Mouse (Mus musculus) heart, adult 11 months (tissue): ENCODE results near the gene Tmprss6.
A peak's percentile ranks its signal among the peaks of the same experiment; 100 is the strongest.

Experiments
- DNase-seq: peaks from one replicate; pipeline ENCODE4 v3.0.0; 2022

Tmprss6 gene

DNA sequence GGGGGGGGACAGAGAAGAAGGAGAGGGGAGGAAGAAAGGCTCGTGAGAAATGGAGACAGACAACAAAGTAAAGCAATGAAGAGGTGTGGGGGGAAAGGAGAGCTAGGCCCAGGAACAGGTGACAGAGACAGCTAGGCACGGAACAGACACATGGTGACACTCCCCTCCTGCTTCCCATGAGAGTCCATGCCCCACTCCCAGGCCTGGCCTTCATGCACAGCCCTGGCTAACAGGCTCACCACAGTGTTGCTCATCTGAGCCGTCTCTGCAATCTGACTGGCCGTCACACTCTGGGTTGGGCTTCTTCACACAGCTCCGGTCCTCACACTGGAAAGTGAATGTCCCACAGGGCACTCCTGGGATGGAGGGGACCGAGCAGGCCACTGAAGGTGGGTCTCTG lies 24.6 kb downstream of the Tmprss6 start:
- no peak for DNase-seq

DNA sequence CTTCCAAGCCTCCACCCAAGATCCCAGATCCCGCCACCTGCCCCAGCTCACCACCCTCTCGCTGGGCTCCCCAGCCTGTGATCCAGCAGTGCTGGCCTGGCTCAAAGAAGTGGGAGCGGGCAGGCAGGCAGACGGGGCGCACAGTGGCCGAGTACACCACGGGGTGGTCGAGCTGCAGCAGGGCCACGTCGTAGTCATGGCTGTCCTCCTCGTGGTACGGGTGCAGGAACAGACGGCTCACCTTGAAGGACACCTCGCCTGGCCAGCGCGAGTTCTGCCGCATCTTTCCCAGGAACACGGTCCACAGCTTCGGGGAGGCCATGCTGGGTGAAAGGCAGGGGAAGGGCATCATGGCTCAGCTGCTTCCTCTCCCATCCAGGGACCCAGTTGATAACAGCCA lies 26.2 kb downstream of the Tmprss6 start:
- DNase-seq = peak; percentile 90

DNA sequence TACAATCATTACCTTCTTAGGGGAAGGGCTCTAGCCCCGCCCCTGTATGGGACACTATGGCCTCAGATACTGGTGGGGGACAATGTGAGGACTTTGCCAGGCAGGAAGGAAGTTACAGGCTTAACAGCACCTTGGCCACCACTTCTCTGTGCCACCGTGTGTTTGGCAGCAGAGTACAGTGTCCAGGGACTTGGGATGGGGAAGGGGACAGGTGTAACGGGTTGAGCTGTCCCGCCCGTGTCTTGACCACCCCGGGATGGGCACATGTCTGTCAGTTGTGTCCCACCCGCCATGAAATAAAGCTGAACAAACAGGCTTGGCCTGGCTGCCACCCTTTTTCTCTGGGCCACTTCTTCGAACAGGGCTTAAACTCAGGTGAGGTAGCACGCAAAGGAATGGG lies 29.5 kb downstream of the Tmprss6 start:
- no peak for DNase-seq

DNA sequence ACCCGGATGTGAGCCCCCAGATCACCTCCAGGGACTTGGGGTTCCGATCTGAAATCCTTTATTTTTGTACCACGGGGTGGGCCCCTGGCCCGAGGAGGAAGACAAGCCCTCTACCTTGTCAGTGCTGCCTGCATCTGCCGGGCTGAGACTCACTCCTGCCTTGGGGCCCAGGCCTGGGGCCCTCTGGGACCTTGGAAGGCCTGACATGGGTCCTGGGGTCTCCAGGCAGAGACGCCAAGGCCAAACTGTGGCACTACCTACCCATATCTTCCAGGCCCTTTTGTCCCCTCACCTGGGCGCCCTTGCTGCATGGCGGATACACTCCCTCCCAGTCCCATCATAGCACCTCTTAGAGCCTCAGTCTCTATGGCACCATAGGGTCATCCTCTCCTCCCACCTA lies 29.9 kb downstream of the Tmprss6 start:
- no peak for DNase-seq

DNA sequence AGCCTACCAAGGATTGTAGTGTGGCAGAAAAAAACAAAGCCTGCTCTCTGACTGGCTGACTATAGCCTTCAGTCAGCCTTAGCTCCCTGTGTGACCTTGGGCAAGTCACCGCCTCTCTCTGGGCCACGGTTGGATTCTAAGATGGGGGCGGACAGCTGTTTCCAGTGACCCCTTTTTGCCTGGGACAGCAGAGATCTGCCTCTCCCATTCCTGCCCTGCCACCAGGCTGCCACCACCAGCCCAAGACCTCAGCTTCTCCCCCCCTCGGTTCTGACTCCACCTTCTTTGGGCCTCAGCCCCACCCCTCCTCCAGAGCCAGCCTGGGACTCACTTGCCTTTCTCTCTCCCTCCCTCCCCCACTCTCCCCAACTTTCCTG lies 30.4 kb downstream of the Tmprss6 start:
- DNase-seq = no peak

DNA sequence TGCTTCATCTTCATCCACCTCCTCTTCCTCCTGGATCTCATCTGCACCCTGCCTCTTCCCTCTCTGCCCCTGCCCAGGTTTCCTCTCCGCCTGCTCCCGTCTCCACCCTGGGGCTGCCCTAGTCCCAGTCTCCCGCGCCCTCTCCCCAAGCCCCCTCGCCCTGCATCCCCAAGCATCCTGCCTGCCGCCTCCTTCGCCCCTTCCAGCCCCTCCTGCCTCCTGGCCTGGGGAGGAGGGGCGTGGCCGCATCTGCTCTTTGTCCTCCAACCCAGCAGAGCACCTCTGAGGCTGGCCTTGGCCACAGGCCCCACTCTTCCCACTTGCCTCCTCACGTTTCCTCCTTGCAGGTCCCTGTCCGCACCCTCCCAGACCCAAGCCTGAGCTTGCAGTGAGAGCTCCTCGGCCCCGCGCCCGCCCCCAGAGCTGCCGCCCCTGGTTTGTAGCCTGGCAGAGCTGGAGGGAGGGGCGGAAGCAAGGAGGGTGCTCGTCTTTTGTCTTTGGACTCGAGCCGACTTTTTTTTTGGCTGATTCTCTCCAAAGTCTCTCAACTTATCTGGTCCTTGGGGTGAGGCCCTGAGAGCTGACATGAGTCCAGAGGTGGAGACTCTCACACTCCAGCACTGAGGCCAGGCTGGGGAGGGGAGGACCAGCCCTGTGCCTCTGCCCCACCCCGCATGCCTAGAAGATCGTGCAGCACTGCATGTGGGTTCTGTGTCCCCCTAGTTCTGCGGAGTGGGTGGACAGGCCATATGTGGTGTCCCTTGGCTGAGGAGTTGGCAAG lies 31.0 kb downstream of the Tmprss6 start:
- peak; percentile 98 for DNase-seq

DNA sequence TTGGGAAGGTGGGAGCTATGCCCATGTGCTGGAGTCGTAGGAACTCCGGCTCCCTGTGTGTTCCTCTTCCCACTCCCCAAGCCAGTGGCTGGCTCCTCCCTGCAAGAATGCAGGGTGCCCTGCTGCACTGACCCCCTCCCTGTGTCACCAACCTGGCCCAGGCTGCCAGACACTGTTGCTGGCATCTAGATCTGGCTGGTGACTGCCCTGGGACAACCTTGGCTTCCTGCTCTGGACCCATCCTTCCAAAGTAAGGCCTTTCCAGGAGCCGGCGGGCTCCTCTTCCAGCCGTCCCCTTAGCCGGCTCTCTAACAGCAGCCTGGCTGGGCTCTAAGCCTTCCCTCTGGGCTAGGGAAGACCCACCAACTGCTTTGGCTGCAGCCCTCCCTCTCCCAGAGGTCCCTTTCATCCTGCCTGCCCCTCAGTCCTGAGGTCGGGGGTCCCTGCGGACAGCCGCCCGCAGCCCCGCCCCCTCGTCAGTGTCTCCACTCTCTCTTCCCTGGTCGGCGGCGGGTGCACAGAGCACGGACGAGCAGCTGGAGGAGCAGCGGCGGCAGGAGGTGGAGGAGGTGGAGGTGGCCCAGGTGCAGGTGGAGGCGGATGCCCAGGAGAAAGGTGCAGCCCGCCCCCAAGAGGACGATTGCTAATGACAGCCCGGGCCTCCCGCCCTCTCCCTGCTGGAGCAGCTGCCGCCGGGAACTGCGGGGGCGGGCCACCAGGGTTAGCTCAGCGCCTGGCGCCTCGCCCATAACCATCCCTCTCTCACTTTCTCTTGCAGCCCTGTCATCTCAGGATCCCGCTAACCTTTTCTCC lies 31.8 kb downstream of the Tmprss6 start:
- DNase-seq = peak; percentile 99

DNA sequence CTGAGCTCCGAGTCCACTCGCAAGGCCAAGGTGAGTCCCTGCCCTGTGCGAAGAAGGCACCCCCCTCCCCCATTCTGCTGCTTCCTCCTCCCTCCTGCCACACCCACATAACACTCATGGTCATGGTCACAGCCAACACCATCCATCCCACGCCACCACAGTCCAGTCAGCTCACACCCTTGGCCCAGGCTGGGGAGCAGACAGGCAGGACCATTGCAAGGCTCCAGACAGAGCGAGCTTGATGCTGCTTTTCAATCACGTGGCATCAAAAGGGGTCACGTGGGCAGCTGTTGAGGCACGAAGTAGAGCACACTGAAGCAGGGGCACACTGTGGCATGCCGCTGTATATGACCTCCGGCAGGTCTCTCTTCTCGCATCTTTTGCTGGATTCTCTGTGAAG lies 32.8 kb downstream of the Tmprss6 start:
- DNase-seq = peak; percentile 95

DNA sequence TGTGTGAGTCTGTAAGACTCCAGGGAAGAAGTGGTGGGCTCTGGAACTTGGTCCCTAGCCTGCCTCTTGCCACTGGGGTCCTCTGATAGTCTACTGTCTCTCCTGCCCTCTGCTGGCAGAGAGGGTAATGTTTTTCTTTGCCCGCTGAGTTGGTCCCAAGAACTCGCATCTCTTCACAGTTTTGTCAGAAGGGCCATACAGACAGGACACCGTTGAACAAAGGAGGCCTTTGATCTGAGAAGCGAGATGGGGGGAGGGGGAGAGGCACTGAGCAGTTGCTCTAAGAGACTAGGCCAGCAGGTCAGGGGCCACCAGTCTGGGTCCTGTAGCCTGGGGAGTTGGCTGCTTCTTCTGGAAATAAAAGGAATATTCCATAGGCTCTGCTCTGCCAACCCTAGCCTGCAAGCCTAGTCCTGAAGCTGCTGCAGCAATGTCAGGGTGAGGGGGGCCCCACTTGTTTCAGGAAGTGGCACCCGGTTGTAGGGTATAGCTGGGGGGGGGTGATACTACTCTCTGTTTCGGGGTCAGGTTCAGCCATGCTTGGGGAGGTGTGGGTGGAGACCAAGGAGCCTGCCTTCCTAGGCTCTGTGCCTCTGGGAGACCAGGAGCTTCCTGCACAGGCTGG lies 33.4 kb downstream of the Tmprss6 start:
- peak; percentile 92 for DNase-seq

DNA sequence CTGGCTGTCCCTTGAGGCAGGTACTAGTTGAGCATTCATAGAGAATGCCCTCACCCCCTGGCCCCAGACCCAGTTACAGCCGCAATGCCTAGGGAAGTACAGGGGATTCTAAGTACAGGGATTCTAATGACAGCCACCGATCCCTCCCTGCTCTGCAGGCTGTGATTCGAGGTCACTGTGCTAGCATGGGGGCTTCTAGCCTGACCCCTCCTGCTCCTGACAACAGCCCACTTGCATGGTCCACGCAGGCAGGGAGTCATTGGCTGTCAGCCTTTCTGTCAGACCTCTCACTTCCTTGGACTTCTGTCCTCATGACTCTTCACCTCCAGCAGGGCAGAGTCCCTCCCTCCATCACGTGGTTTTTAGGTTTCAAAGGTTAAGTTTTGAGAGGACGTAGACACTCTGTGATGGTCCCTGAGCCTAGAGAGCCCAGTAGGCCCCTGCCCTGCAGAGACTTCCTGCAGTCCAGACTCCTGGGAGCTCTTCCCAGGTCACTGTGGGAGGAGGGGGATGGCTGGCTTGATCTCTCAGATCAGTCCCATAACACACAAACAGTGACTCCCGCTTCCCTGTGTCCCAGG lies 36.8 kb downstream of the Tmprss6 start:
- peak; percentile 90 for DNase-seq

DNA sequence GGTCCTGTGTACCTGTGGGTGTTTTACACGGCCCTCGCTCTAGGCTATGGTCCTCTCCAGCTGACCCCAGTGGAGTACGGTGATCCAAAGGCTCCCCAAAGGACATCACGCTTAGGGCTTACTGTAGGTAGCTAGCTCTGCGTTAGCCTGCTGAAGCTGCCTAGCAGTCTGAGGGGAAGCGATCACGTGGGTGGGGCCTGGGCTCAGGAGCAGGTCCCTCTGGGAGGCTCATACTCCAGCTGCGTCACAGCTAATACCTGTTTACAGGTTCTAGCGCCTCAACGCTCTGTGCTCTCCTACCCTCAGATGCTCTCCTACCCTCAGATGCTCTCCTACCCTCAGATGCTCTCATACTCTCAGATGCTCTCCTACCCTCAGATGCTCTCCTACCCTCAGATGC lies 37.6 kb downstream of the Tmprss6 start:
- DNase-seq = peak; percentile 93

DNA sequence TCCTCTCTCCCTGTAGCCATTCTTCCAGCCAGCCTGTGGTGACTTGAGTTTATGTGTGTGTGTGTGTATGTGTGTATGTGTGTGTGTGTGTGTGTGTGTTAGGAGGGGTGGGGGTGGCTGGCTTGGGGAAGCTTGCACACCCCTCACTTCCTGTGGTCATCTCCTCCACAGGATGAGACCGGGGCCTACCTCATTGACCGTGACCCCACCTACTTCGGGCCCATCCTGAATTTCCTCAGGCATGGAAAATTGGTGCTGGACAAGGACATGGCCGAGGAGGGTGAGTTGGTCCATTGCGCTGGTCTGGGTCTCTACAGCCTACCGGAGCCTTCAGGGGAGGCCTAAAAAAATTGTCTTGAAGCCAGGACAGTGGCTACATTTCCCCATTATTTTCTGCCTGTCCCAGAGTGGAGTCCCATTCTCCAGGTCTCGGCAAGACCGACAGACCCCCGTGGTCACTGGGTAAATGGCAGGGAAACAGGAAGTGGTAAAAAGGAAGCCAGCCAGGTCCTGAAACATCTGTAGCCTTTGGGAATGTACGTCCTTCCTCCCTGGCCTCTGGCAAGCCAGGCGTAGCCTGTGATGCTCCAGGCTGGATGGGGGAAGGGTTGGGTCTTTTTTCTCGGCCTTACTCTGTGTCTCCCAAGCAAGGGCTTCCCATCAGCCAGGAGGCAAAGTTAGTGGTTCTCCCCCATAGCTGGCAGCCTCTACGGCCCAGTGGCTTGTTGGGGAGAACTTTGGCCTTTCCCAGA lies 38.4 kb downstream of the Tmprss6 start:
- peak; percentile 97 for DNase-seq

DNA sequence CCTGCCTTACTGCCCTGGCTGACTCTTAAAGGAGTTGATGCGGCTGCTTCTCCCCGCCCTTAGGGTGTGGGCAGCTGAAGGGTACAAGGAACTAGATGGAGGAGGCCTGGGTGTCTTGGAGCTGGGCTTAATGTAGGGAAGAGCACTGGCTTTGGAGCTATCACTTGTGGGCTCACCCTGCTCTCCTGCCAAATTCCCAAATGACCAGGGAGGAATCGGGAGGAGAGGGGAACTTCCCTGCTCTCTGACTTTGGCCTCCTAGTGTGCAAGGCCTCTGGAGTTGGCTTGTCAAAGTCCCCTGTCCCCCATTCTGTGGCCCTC lies 39.3 kb downstream of the Tmprss6 start:
- no peak for DNase-seq

DNA sequence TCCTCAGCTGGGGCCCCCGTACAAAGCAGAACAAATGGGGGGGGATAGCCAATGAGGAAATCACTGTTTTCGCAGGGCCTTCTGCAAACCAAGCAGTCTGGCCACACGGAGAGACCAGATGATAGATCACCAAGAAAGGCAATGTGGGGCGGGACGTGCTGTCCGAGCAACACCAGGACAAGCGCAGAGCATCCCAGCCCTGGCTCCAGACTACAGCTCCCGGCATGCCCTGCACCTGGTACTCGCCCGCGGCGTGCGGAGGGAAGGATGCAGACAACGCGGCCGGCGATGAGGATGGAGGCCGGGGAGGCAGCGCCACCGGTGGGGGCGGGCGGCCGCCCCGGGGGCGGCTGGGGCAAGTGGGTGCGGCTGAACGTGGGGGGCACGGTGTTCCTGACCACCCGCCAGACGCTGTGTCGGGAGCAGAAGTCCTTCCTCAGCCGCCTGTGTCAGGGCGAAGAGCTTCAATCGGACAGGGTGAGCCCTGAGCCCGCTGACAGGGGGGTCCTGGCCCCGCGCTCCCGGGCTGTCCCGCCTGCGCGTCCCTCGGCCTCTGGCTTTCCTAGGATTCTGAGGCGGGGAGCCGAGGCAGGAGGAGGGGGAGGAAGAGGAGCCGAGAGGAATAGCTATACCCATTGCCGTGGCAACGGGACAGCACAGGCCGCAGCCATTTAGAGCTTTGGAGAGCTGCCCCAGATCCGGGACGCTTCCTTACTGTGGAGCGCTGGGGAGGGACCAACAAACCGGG lies 39.9 kb downstream of the Tmprss6 start, which contains the start of gene Kctd17:
TSS of gene Kctd17 (plus strand) at position 174 of the 748 bp plus-strand sequence.
- peak; percentile 98 for DNase-seq

DNA sequence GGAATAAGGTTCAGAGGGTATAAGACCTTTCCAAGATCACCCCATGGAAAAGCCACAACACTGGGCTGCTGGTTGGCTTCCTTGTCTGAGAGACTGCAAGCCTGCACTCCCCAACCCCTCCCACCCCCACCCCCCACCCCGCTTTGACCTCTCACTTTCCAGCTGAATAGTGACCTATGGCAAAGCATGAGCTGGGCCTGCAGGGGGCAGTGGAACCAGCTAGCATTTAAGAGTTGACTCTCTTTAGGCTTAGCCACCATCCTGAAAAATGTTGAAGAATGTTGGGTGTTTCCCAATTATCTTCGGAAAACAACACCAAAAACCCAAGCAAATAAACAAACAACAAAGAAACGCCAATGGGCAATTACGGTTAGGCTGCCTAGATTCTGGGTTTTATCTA lies 43.2 kb downstream of the Tmprss6 start:
- DNase-seq = no peak

DNA sequence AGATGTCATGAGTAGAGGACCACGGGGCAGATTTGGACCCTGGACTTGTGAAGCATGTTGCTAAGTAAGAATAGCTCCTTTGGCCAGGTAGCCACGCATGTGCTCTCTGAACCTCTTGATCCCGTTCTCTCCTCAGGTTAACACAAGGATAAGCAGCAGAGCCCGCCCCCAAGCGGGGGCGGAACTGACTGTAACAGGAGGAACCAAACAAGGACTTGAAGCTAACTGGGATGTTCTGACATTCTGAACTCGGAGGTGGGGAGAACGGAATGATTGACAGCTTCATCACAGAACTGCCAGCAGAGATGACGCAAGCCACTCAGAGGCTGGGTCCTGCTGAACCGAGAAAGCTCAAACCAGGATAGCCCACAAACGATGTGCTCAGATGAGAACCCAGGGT lies 43.9 kb downstream of the Tmprss6 start:
- no peak for DNase-seq

DNA sequence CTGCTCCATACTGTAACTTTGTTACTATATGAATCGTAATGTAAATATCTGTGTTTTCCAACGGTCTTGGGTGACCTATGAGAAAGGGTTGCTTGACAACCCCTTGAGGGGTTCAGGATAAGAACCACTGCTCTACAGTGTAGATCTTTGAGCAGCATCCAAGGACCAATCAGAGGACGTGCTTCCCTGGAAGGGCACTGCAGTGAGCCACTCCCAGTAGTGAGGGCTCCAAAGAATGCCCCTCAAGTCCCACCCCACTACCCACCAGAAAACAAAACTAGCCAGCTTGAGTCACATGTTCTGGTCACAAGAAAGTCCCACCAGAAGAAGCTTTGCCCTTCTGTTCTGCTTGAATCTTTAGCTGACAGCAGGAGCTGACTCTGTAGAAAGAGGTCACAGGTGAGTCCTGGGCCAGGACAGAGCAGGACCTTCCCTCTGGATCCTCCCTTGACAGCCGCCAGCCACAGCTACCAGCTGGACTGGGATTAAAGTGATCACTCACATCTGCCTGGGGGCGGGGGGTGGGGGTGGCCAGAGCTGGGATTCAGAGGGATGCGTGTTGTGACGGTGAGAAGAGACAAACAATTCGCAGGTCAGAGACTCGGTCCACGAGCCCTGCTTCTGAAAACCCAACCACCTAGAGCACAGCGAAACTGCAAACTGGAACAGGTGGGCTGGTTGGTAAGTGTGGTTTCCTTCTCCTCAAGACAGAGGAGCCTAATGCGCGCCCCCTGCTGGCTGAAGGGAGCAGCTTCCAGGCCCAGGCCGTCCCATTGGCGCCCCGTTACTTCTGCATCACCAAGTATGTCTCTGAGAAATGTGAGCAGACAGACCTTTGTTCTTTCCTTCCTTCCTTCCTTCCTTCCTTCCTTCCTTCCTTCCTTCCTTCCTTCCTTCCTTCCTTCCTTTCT lies 46.1 kb downstream of the Tmprss6 start:
- DNase-seq = peak; percentile 94

DNA sequence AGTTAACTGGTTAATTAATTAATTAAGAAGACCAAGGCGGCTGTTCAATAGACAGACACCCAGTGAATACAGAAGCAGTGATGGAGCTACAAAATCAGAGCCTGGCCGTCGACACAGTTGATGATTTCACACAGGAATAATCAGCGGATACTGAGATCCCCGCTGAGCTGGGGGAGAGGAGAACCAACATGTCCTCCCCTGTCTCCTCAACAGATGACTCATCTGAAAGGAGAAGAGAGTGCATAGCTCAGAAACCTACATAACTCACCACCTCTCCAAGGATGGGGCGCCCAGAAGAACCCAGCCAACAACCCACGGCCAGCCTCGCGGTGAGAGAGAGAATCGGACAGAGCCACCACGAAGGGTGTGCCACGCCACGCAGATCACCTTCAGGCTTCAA lies 48.0 kb downstream of the Tmprss6 start:
- no peak for DNase-seq

DNA sequence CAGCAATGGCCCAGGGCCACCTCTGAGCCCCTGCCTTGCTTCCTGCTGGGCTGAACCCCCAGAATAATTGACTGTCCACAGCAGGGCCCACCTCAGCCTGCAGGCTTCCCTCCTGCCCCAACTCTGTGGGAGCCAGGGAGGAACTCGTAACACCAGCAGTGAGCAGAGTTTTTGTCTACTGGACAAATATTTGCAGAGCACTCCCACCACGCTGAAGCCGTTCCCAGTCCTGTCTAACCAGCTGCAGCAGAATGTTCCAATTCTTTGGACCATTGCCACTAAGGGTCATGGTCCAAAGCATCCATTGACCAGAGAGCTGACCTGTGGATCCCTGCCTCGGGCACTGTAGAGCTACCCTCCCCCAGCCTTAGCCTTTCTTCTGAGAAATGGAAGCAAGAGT lies 51.5 kb downstream of the Tmprss6 start:
- DNase-seq = no peak

DNA sequence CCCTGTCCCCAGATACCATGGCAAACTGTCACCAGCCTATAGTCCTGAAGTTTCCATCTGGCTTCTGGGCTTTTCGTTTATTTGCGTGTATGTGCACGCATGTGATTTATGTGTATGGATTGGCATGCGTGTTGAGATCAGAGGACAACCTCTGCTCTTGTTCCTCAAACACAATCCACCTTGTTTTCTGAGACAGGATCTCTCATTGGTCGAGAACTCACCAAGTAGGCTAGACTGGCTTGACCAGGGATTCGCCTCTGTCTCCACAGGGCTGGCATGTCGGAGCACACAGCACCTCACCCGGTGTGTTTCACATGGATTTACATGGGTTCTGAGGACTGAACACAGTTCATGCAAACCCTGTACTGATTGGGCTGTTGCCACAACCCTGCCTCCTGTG lies 54.3 kb downstream of the Tmprss6 start:
- DNase-seq = no peak

DNA sequence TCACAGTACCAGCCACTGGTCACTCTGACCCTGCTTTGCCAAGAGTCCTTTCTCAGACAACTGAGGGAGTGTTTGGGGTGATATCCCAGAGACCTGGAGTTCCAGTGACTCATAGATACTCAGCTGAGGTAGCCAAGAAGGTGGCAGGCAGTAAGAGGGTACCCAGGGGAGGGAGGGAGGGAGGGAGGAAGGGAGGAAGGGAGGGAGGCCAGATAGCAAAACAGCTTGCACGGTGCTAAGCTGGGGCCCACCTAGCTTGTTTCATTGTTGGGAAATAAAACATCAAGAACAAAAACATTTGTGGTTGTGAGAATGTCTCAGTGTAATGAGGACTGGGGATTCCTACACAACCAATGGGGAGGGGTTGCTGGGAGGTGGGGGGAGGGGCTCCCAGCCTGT lies 54.7 kb downstream of the Tmprss6 start:
- no peak for DNase-seq
